Mouse (Mus musculus) erythroblast, embryonic 14.5 days (primary cell): ENCODE measurements around the gene Rpl7l1.
"Not testable (repeated sequence)": the region's sequence is repeated elsewhere in the genome, so short reads cannot be mapped to it uniquely, and the experiment has no call there.

Experiments
- GATA1 ChIP-seq: IDR thresholded peaks from 2 replicates; pipeline ENCODE4 v1.6.1; 2012; ENCODE audit warnings: low read length, inconsistent platforms, mixed read lengths
- TAL1 ChIP-seq: IDR thresholded peaks from 3 replicates; pipeline ENCODE4 v1.6.1; 2012; ENCODE audit warnings: low read length, inconsistent platforms, mixed read lengths

DNA sequence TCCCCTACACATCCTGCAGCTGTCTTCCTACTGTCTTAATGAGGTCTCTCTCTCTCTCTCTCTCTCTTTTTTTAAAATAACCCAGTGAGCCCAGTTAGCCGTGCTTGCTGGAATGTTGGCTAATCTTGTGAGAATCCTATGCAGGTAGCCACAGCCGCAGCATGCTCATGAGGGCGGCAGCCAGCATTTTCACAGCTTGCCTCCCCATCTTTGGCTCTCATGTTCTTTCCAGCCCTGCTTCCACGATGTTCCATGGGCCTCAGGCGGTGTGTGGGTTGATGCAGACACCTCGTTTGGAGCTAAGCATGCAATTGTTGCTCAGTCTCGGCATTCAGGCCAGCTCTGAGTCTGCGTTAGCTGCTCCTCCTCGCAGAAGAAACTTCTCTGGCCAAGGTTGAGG is 17.6 kb downstream of the Rpl7l1 start:
- TF ChIP-seq TAL1, GATA1: not testable (repeated sequence)
